Mouse (Mus musculus): ENCODE measurements around the gene Flywch1. TPM values are rescaled to one million over a fixed set of nuclear protein-coding genes. Genes with fewer than 3 reads are reported as not detected.

Flywch1 gene
- 5.5 and 5.8 TPM in 2 replicates for polyA plus RNA-seq (2012; rRNA removed)

DNA sequence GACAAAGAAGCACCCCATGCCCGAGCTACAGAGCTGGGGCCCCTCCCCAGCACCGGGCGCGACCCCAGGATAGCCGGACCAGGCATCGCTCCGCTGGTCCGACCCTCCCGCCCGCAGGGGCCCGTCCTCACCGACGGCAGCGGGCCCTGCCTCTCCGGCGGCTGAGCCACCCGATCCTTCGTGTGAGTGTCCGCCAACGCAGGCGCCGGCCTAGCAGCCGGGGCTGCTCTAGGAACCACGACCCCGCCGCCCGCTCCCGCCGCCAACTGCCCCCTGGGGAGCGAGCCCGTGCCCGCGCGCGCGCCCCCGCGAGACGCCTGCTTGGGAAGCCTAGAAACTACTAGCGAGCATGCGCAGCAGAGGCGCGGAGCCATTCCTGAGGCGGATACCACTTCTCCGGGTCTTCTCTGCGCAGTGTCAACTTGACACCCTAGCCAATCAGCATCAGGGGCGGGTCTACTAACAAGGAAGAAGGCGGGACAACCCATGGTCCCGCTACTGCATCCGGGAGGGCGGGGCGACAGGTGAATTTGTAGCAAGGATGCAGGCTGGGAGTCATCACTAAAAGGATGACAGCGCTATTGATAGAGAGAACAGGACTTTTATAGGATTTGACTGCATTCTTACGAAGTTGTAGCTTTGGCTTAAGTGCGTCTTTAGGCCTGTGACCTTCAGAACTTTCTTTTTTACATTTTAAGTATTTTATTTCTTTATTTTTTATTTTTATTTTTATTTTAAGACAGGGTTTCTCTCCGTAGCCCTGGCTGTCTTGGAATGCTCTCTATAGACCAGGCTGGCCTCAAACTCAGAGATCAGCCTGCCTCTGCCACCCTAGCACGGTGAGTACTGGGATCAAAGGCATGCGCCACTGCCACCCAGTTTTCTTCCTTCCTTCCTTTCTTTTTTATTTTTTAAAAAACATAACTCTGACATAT is at the start of gene Flywch1:
Flywch1 (minus strand) TSS at position 319 of the 935 bp plus-strand sequence.

DNA sequence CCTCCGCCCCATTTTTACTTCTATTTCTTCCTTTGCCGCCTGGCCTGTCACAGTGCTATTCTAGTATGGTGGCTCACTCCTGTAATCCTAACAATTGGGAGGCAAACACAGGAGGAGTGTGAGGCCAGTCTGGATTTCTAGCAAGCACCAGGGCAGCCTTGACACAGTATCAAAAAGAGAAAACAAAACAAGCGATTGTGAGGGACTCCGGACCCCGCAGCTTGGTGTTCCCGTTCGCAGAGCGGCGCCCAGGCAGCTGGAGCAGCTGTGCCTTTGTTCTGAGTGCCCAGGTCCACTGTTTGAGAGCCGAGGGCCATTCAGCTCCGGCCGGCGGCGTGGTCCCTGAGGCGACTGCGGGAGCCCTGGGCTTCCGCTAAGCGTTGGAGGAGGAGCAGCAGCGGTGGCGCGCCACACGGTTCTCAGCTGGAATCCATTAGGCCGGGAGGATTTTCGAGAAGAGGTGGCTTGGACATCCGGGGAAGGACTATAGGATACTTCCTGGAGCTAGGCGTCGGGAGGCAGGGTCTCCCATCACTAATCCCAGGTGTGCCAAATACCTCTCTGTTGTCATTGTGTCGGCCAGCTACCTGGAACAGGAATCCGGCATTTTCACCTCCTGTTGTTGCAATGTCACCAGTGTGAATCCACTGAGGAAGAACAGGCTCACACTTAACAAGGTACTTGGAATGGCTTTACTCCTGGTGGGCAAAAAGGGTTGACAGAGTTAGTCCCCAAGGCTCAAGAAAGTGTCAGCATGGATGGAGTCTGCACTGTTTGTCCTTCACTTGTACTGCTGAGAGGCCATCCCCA is 19.1 kb upstream of the Flywch1 start, which contains the start of gene Srrm2:
Srrm2 (plus strand) TSS at position 264 of the 810 bp plus-strand sequence.

DNA sequence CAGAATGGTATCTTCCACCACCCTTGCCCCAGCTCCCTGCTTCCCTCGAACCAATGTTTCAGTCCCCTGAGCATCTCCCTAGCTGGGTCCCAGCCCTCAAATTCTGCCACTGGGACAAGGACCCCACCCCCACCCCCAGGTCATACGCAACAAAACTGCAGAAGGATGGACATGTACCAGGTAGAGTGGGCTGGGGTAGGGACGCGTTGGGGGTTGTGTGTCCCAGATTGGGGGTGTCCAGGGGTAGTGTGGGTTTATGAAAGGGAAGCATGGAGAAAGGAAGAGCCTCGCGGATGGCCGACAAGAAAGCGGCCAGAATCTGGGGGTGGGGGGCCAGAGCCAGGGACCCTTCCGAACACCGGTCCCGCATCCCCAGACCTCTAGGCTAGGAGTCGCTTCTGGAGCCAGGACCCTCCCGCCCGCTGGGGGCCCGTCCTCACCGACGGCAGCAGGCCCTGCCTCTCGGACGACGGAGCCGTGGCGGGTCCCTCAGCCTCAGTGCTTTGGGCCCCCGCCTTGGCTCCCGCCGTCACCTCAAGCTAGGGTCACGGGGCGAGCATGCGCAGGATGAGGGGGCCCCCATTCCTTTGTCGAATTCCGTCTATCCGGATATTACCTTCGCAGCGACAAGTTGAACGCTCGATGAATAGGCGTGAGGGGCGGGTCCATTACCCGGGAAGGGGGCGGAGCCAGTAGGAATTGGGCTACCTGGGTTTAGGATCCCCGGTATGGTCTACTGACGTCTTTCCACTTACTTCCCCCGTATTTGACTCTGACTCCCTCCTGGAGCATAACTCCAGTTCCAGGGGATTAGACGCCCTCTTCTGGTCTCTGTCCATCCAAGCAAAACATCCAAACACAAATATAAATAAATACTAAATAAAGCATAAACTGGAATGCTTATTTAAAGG is 14.4 kb upstream of the Flywch1 start, which contains the start of gene Flywch2:
Flywch2 (minus strand) TSS at position 521 of the 911 bp plus-strand sequence.

DNA sequence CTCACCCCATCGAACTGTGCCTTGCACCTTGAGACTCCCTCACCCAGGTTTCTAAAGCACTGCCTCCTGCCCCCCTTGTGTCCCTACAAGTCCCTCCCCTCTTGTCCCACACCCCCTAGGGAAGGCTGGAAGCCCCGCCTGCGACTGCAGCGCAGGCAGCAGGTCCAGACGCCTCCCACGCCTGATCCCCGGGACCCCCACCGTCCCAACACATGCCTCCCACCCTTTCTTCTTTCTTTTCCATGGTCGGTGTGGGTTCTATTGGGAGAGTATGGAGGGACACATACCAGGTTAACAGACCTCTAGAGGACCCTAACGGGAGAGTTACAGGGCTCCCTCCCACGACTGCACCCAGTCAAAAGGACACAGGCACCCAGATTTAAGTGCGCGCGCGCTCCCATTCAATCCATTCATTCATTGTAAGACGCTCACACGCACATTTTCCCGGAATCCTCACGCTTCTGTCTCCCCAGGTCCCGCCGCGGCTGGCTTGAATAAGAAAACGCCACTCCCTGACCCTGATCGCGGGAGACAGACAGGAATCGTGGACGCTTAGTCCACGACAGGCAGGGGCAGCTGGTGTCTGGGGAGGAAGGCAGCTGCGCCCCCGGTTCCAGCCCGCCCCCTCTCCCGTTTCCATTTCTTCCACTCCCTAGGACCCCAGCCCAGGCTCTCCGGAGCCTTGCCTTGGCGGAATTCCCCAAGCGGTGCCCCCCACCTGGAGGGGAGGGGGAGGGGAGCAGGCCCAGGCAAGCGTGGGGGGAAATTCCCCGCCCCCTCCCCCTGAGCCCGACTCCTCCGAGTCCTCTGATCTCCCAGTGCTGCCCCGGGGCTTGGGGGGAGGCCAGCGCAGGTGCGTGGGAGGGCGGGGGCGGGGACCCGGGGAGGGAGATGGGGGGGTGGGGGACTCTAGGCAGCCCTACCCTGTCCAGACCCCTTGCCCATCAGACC is 25.8 kb downstream of the Flywch1 start, which contains the start of gene Kremen2:
Kremen2 (minus strand) TSS at position 533 of the 951 bp plus-strand sequence.

DNA sequence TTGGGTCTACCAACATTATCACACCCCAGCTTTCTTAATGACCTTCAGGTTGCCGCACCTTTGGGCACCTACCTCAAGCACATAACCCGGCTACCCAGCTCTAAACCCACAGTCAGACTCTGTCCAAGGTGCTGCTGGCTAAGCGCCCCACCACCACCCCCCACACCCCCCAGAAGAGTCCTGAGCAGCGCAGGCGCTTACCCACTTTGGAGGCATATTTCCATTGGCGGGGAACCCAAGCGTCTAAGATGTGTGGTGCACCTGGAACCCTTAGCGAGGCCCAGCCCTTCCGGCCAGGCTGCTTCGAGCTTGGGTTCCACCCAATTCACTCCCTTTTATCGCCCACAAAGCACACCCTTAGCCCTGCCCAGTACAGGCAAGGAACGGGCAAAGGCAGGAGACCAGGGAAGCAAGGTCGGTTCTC is 30.8 kb downstream of the Flywch1 start, which contains the start of gene Paqr4:
Paqr4 (minus strand) TSS at position 270 of the 424 bp plus-strand sequence.

DNA sequence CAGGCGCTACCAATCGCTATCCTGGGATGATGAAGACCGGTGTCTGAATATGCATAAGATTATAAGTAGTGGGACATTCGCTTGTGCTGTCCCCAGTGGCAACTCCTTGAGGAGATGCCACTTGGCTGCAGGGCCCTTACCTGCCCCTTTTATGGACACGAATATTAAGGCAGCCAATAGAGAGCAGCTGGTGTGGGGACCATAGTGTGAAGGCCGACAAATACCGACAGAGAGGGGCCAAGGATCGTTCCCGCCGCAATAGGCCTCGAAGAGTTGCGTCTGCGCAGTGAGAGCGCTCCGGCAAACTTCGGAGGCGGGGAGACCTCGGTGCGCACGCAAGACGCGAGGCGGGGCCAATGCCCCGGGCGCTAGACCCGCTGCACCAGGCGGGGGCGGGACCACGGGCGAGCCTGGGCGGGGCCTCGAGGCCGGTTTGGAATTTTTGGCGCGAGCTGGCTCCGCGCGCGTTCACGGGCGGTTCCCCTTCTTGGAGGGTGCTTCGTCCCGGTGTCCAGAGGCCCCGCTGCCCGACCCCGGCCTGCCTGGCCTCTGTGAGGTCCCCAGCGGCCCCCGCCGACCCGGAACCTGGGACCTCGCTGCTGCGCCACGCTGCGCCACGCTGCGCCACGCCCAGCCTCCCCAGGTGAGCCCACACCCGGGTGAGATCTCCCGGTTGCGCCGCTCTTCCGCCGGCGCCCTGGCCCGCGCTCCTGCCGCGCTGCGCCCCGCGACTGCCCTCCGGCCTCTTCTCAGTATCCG is 45.2 kb downstream of the Flywch1 start, which contains the start of gene Pkmyt1:
Pkmyt1 (plus strand) TSS at position 338 of the 759 bp plus-strand sequence.

DNA sequence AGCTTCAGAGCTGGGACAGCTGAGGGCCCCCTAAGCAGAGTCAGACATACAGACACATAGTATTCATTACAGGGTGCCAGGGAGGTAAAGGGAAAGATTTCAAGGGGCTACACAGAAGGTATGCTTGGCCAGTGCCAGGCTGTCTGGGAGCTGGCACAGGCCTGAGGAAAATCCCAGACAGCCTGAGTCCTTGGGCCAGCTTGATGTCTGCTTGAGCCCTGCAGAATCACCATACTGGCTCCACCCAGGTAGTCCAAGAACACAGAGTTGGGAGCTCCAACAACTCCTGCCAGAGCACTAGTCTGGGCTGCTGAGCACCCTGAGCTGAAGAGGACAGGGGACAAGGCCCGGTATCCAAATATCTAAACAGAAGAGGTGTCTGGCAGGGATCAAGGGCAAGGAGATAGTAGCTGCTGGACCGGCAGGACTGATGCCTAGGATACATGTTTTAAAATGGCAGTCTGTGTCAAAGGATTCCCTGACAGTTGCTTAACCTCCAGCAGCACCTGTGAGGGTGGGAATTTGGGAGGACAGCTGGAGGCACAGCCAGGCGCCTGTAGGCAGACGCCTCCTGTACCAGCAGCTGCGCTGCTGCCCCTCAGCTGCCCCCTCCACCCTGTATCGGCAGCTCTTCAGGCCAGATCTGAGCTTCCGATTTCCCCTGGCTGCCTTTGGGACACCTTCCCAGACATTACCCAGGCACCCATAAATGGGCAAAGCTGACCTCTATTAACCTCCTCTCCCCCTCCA is 48.9 kb downstream of the Flywch1 start, which contains the start of gene 1520401A03Rik:
1520401A03Rik (minus strand) TSS at position 408 of the 750 bp plus-strand sequence.

Other genes with a start within 250 kb of the Flywch1 start
- gene Zfp213, start 207.4 kb downstream of the Flywch1 start, polyA plus RNA-seq (2012; rRNA removed) = 3.4 and 3.7 TPM in 2 replicates
- 2.8 and 3.6 TPM in 2 replicates for gene Zfp13, start 172.1 kb downstream of the Flywch1 start, polyA plus RNA-seq (2012; rRNA removed)
- 0.02 TPM in 1 of 2 replicates, not detected in the other for gene Zscan10, start 170.7 kb downstream of the Flywch1 start, polyA plus RNA-seq (2012; rRNA removed)
- gene Mmp25, start 126.3 kb downstream of the Flywch1 start, polyA plus RNA-seq (2012; rRNA removed) = 1.1 and 1.3 TPM in 2 replicates
- gene Bicdl2, start 111.1 kb downstream of the Flywch1 start, polyA plus RNA-seq (2012; rRNA removed) = 0.07 and 0.11 TPM in 2 replicates
- gene Hcfc1r1, start 98.0 kb downstream of the Flywch1 start, polyA plus RNA-seq (2012; rRNA removed) = 15.2 and 19.3 TPM in 2 replicates
- gene Thoc6, start 97.7 kb downstream of the Flywch1 start, polyA plus RNA-seq (2012; rRNA removed) = 12.8 and 12.9 TPM in 2 replicates
- 4.9 TPM in 2 replicates for gene Tnfrsf12a, start 94.1 kb downstream of the Flywch1 start, polyA plus RNA-seq (2012; rRNA removed)
- gene Cldn6, start 92.4 kb downstream of the Flywch1 start, polyA plus RNA-seq (2012; rRNA removed) = 2.8 and 3.0 TPM in 2 replicates
- gene Cldn9, start 87.6 kb downstream of the Flywch1 start, polyA plus RNA-seq (2012; rRNA removed) = 0.05 TPM in 2 replicates
- gene 1520401A03Rik, start 48.8 kb downstream of the Flywch1 start, polyA plus RNA-seq (2012; rRNA removed) = 0.02 and 0.05 TPM in 2 replicates
- gene Pkmyt1, start 45.3 kb downstream of the Flywch1 start, polyA plus RNA-seq (2012; rRNA removed) = 15.3 and 19.6 TPM in 2 replicates
- gene Paqr4, start 30.7 kb downstream of the Flywch1 start, polyA plus RNA-seq (2012; rRNA removed) = 2.7 and 3.4 TPM in 2 replicates
- gene Kremen2, start 25.8 kb downstream of the Flywch1 start, polyA plus RNA-seq (2012; rRNA removed) = not detected in 2 replicates
- gene Flywch2, start 14.5 kb upstream of the Flywch1 start, polyA plus RNA-seq (2012; rRNA removed) = 1.1 and 1.3 TPM in 2 replicates
- gene Srrm2, start 18.9 kb upstream of the Flywch1 start, polyA plus RNA-seq (2012; rRNA removed) = 98.2 and 129 TPM in 2 replicates
- 283 and 284 TPM in 2 replicates for gene Elob, start 57.5 kb upstream of the Flywch1 start, polyA plus RNA-seq (2012; rRNA removed)
- not detected in 2 replicates for gene Prss33, start 64.5 kb upstream of the Flywch1 start, polyA plus RNA-seq (2012; rRNA removed)
- not detected in 2 replicates for gene Prss32, start 72.3 kb upstream of the Flywch1 start, polyA plus RNA-seq (2012; rRNA removed)
- 0.14 and 0.19 TPM in 2 replicates for gene Prss41, start 72.6 kb upstream of the Flywch1 start, polyA plus RNA-seq (2012; rRNA removed)
- not detected in 2 replicates for gene Prss21, start 96.5 kb upstream of the Flywch1 start, polyA plus RNA-seq (2012; rRNA removed)
- gene Dcpp1, start 109.3 kb upstream of the Flywch1 start, polyA plus RNA-seq (2012; rRNA removed) = not detected in 2 replicates
- gene Dcpp2, start 109.3 kb upstream of the Flywch1 start, polyA plus RNA-seq (2012; rRNA removed) = not detected in 2 replicates
- gene Dcpp3, start 145.9 kb upstream of the Flywch1 start, polyA plus RNA-seq (2012; rRNA removed) = not detected in 2 replicates
- gene Sbp, start 170.1 kb upstream of the Flywch1 start, polyA plus RNA-seq (2012; rRNA removed) = not detected in 2 replicates
- gene Sbpl, start 183.7 kb upstream of the Flywch1 start, polyA plus RNA-seq (2012; rRNA removed) = not detected in 2 replicates
- gene Prss30, start 209.0 kb upstream of the Flywch1 start, polyA plus RNA-seq (2012; rRNA removed) = 0.14 and 0.16 TPM in 2 replicates
- not detected in 2 replicates for gene Prss22, start 226.5 kb upstream of the Flywch1 start, polyA plus RNA-seq (2012; rRNA removed)